Mouse (Mus musculus): ENCODE measurements around the gene Myh15. TPM values are rescaled to one million over a fixed set of nuclear protein-coding genes. Genes with fewer than 3 reads are reported as not detected.

The Myh15 gene
- polyA plus RNA-seq, 1 experiment = not detected

Other genes starting within 250 kb of the Myh15 start
- gene Retnlb, start 240.6 kb upstream of the Myh15 start, polyA plus RNA-seq (2012; rRNA removed) = not detected in 2 replicates
- gene Retnla, start 214.9 kb upstream of the Myh15 start, polyA plus RNA-seq (2012; rRNA removed) = 302 and 828 TPM in 2 replicates
- 0.70 and 4.2 TPM in 2 replicates for gene Retnlg, start 184.9 kb upstream of the Myh15 start, polyA plus RNA-seq (2012; rRNA removed)
- 4.0 and 4.6 TPM in 2 replicates for gene Dzip3, start 63.3 kb upstream of the Myh15 start, polyA plus RNA-seq (2012; rRNA removed)
- gene Cip2a, start 63.3 kb upstream of the Myh15 start, polyA plus RNA-seq (2012; rRNA removed) = 0.72 and 0.82 TPM in 2 replicates

Measured in gonadal fat pad, adult 2 months (tissue).